Mouse (Mus musculus) megakaryocyte, adult 5-6 weeks (primary cell): Measurements from ENCODE around the gene Atn1. TPM values are rescaled to one million over a fixed set of nuclear protein-coding genes. Genes with fewer than 3 reads are reported as not detected.

ENCODE experiments used
- total RNA-seq, 2 experiments: library from RNA; stranded (forward) in 1 of 2; stranded (reverse) in 1 of 2; fragments of 153-499, 151-499 nt in 1 of 2; fragments of 221-1000, 200-1000 nt in 1 of 2; gene quantifications; 2 replicates each; pipeline versions ENCODE4 v1.2.3 to v1.2.4; 2015 to 2017

Atn1 gene
- total RNA-seq, 2 experiments from 2014 or later: 3.0 to 25.7 TPM

Other genes starting within 250 kb of the Atn1 start
- 4.7 and 4.8 TPM in 2 replicates for gene C1ra, start 244.1 kb downstream of the Atn1 start, total RNA-seq (2015)
- gene C1ra, start 244.1 kb downstream of the Atn1 start, total RNA-seq (2017): 3.4 and 3.8 TPM in 2 replicates
- 0.14 TPM in 1 of 2 replicates, not detected in the other for gene C1s1, start 214.2 kb downstream of the Atn1 start, total RNA-seq (2015)
- gene C1s1, start 214.2 kb downstream of the Atn1 start, total RNA-seq (2017): 0.28 and 1.0 TPM in 2 replicates
- not detected in 2 replicates for gene C1rb, start 186.2 kb downstream of the Atn1 start, total RNA-seq (2015)
- not detected in 2 replicates for gene C1rb, start 186.2 kb downstream of the Atn1 start, total RNA-seq (2017)
- not detected in 2 replicates for gene C1s2, start 120.4 kb downstream of the Atn1 start, total RNA-seq (2015)
- gene C1s2, start 120.4 kb downstream of the Atn1 start, total RNA-seq (2017): 0.16 TPM in 1 of 2 replicates, not detected in the other
- 32.8 and 48.3 TPM in 2 replicates for gene Lpcat3, start 93.5 kb downstream of the Atn1 start, total RNA-seq (2015)
- 22.4 and 24.8 TPM in 2 replicates for gene Lpcat3, start 93.5 kb downstream of the Atn1 start, total RNA-seq (2017)
- 144 and 179 TPM in 2 replicates for gene Emg1, start 44.3 kb downstream of the Atn1 start, total RNA-seq (2015)
- gene Emg1, start 44.3 kb downstream of the Atn1 start, total RNA-seq (2017): 170 and 206 TPM in 2 replicates
- gene Phb2, start 44.2 kb downstream of the Atn1 start, total RNA-seq (2015): 99.5 and 115 TPM in 2 replicates
- 152 and 160 TPM in 2 replicates for gene Phb2, start 44.2 kb downstream of the Atn1 start, total RNA-seq (2017)
- gene Ptpn6, start 17.8 kb downstream of the Atn1 start, total RNA-seq (2015): 308 and 336 TPM in 2 replicates
- gene Ptpn6, start 17.8 kb downstream of the Atn1 start, total RNA-seq (2017): 1,009 and 1,024 TPM in 2 replicates
- 177 and 203 TPM in 2 replicates for gene Grcc10, start 15.2 kb downstream of the Atn1 start, total RNA-seq (2015)
- gene Grcc10, start 15.2 kb downstream of the Atn1 start, total RNA-seq (2017): 121 and 136 TPM in 2 replicates
- not detected in 2 replicates for gene Gm45234, start 503 bp downstream of the Atn1 start, total RNA-seq (2015)
- not detected in 2 replicates for gene Gm45234, start 503 bp downstream of the Atn1 start, total RNA-seq (2017)
- not detected in 2 replicates for gene Eno2, start 13.1 kb upstream of the Atn1 start, total RNA-seq (2015)
- not detected in 2 replicates for gene Eno2, start 13.1 kb upstream of the Atn1 start, total RNA-seq (2017)
- not detected in 2 replicates for gene Lrrc23, start 23.2 kb upstream of the Atn1 start, total RNA-seq (2015)
- gene Lrrc23, start 23.2 kb upstream of the Atn1 start, total RNA-seq (2017): 0.26 and 3.9 TPM in 2 replicates
- gene Spsb2, start 52.1 kb upstream of the Atn1 start, total RNA-seq (2015): 5.1 and 8.0 TPM in 2 replicates
- 10.3 and 14.0 TPM in 2 replicates for gene Spsb2, start 52.1 kb upstream of the Atn1 start, total RNA-seq (2017)
- gene Tpi1, start 57.8 kb upstream of the Atn1 start, total RNA-seq (2015): 134 and 144 TPM in 2 replicates
- 93.8 and 113 TPM in 2 replicates for gene Tpi1, start 57.8 kb upstream of the Atn1 start, total RNA-seq (2017)
- 31.8 and 32.7 TPM in 2 replicates for gene Usp5, start 73.0 kb upstream of the Atn1 start, total RNA-seq (2015)
- gene Usp5, start 73.0 kb upstream of the Atn1 start, total RNA-seq (2017): 56.3 and 58.5 TPM in 2 replicates
- 160 and 180 TPM in 2 replicates for gene Cdca3, start 73.0 kb upstream of the Atn1 start, total RNA-seq (2015)
- 168 and 185 TPM in 2 replicates for gene Cdca3, start 73.0 kb upstream of the Atn1 start, total RNA-seq (2017)
- not detected in 2 replicates for gene Gnb3, start 83.8 kb upstream of the Atn1 start, total RNA-seq (2015)
- not detected in 2 replicates for gene Gnb3, start 83.8 kb upstream of the Atn1 start, total RNA-seq (2017)
- 0.09 and 0.14 TPM in 2 replicates for gene P3h3, start 101.2 kb upstream of the Atn1 start, total RNA-seq (2015)
- gene P3h3, start 101.2 kb upstream of the Atn1 start, total RNA-seq (2017): 0.61 TPM in 1 of 2 replicates, not detected in the other
- not detected in 2 replicates for gene Gpr162, start 107.5 kb upstream of the Atn1 start, total RNA-seq (2015)
- gene Gpr162, start 107.5 kb upstream of the Atn1 start, total RNA-seq (2017): 0.33 TPM in 1 of 2 replicates, not detected in the other
- gene Cd4, start 131.7 kb upstream of the Atn1 start, total RNA-seq (2015): 0.09 and 0.71 TPM in 2 replicates
- gene Cd4, start 131.7 kb upstream of the Atn1 start, total RNA-seq (2017): 0.20 and 0.37 TPM in 2 replicates
- 1.2 TPM in 2 replicates for gene Lag3, start 155.2 kb upstream of the Atn1 start, total RNA-seq (2015)
- gene Lag3, start 155.2 kb upstream of the Atn1 start, total RNA-seq (2017): 0.44 and 1.4 TPM in 2 replicates
- gene Ptms, start 163.6 kb upstream of the Atn1 start, total RNA-seq (2015): 129 and 159 TPM in 2 replicates
- gene Ptms, start 163.6 kb upstream of the Atn1 start, total RNA-seq (2017): 195 and 207 TPM in 2 replicates
- 73.6 and 82.9 TPM in 2 replicates for gene Mlf2, start 174.9 kb upstream of the Atn1 start, total RNA-seq (2015)
- 50.9 and 70.6 TPM in 2 replicates for gene Mlf2, start 174.9 kb upstream of the Atn1 start, total RNA-seq (2017)
- gene Cops7a, start 209.0 kb upstream of the Atn1 start, total RNA-seq (2015): 35.4 and 37.2 TPM in 2 replicates
- gene Cops7a, start 209.0 kb upstream of the Atn1 start, total RNA-seq (2017): 19.4 and 25.7 TPM in 2 replicates
- gene Pianp, start 240.2 kb upstream of the Atn1 start, total RNA-seq (2015): not detected in 2 replicates
- gene Pianp, start 240.2 kb upstream of the Atn1 start, total RNA-seq (2017): not detected in 2 replicates